Mouse (Mus musculus) embryonic facial prominence, embryonic 12.5 days (tissue): ENCODE results near the gene Smim1. TPM values are rescaled to one million over a fixed set of nuclear protein-coding genes. Genes with fewer than 3 reads are reported as not detected.
A peak's percentile ranks its signal among the peaks of the same experiment; 100 is the strongest.

Experiments
- ATAC-seq: fragments of 200-750 bp; cut with Nextera tagmentation; 2 replicates; pipeline ENCODE4 v1.8.0; 2017; ENCODE audit not compliant: insufficient number of reproducible peaks, insufficient read depth, low FRiP score, low TSS enrichment
- H3K27ac ChIP-seq: fragments of 300-500 bp; sonication (generic); 2 replicates; pipeline ENCODE4 v1.5.1; 2016; ENCODE audit warnings: mild to moderate bottlenecking
- H3K27me3 ChIP-seq: fragments of 300-500 bp; sonication (generic); 2 replicates; pipeline ENCODE4 v1.6.1; 2016; ENCODE audit warnings: mild to moderate bottlenecking, moderate library complexity
- H3K36me3 ChIP-seq: fragments of 300-500 bp; sonication (generic); 2 replicates; pipeline ENCODE4 v1.6.1; 2016; ENCODE audit warnings: mild to moderate bottlenecking
- H3K4me1 ChIP-seq: fragments of 300-500 bp; sonication (generic); 2 replicates; pipeline ENCODE4 v1.6.1; 2016
- H3K4me2 ChIP-seq: fragments of 300-500 bp; sonication (generic); replicated peaks from 2 replicates; pipeline ENCODE4 v1.6.1; 2016; ENCODE audit warnings: mild to moderate bottlenecking, moderate library complexity
- H3K4me3 ChIP-seq: fragments of 300-500 bp; sonication (generic); 2 replicates; pipeline ENCODE4 v1.5.1; 2016; ENCODE audit warnings: mild to moderate bottlenecking
- H3K9ac ChIP-seq: fragments of 300-500 bp; sonication (generic); 2 replicates; pipeline ENCODE4 v1.6.1; 2016; ENCODE audit warnings: mild to moderate bottlenecking, moderate library complexity
- H3K9me3 ChIP-seq: fragments of 300-500 bp; sonication (generic); 2 replicates; pipeline ENCODE4 v1.6.1; 2016; ENCODE audit warnings: mild to moderate bottlenecking, moderate library complexity
- WGBS: fragments of 180-500 bp; shearing (Covaris S2); methylation state at CpG from one replicate; pipeline ENCODE4 v1.1.7; 2016; 5-methylcytosine and 5-hydroxymethylcytosine counted together
- polyA plus RNA-seq: library from polyadenylated mRNA; unstranded; fragments of >200 nt; fragmentation: Nextera tagmentation; extraction: Ambion mirVana; gene quantifications from 2 replicates; pipeline ENCODE4 v1.2.1, GENCODE M21; 2016

The Smim1 gene
- polyA plus RNA-seq, 1 experiment from 2014 or later, result 10.1 TPM

- Histone ChIP-seq H3K27me3 (no peaks in the 10 kb centered on the region), H3K4me2 (peak overlapping the region; percentile 94), H3K36me3 (peaks cover 32% of the 10 kb centered on the region), H3K9ac (peak overlapping the region; percentile 89), H3K9me3 (no peaks in the 10 kb centered on the region), H3K4me1 (peaks cover 14% of the 10 kb centered on the region), H3K4me3 (peak overlapping the region; percentile 95), H3K27ac (peak overlapping the region; percentile 60)
- ATAC-seq, result no peak; the same call in 1 of the 2 replicates
- under 1% methylated on average over 33 of the region's 33 CpGs for WGBS
Observed at GRCm38 (mm10) chr4:153975292-153975662, 50.8 kb downstream of the Smim1 start.

DNA sequence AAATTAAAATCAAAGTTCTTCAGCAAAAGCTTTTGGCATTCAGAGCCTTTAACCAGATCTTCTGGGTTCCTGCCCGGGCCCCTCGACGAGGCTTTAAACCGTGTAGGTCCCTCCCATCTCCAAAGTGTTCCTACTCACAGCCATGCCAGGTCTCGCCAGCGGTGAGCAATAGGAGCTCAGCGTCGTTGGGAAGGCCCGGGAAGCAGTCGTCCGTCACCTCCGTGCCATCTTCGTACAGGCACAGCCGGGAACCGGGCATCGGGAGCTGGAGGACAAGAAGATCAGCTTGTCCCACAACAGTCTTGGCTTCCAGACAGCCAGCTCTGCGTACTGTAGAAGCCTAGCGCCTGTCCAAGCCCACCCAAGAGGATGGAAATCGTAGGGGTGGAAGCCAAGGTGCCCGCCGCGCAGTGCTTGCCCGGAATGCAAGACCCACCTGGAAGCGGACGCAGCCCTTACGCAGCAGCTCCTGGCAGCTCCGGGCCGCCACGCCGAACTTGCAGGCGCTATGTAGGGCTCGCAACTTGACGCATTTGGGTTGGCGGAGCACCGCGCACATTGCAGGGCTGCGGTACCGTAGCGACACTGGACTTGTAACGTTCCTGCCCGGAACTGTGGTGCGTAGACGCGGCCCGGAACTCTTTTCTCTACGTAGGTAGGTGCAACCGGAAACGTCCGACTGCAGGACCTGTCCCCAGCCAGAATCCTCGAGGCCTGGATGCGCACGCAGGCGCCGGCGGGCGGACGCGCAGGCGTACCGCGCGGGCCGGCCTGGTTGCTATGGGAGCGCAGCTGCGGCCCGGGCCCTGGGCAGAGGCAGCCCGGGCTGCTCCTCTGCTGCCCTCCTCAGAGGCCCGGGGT, 51.4 kb downstream of the Smim1 start, which contains the start of the genes Dffb and Cep104:
Gene Dffb, minus strand, starts transcription at position 696 of the 861 bp plus-strand sequence.
Gene Cep104, plus strand, starts transcription at position 764 of the 861 bp plus-strand sequence.
- peak within 1 kb of the TSS; percentile 60 for H3K27ac ChIP-seq
- 2% methylated on average over 68 of the region's 68 CpGs for WGBS

More for the DNA sequence above, 51.4 kb downstream of the Smim1 start, which contains the start of the genes Dffb and Cep104:
- H3K9ac ChIP-seq, result peak within 1 kb of the TSS; percentile 89
- H3K4me1 ChIP-seq, result peaks cover 14% of the 10 kb centered on the region
- H3K9me3 ChIP-seq, result no peaks in the 10 kb centered on the region
- no peaks in the 10 kb centered on the region for H3K27me3 ChIP-seq
- peak within 1 kb of the TSS; percentile 95 for H3K4me3 ChIP-seq
- ATAC-seq, result peak; percentile 95
- peak within 1 kb of the TSS; percentile 94 for H3K4me2 ChIP-seq
- peaks cover 32% of the 10 kb centered on the region for H3K36me3 ChIP-seq

Other genes with a start within 250 kb of the Smim1 start
- 79.5 and 82.0 TPM in 2 replicates for gene A430005L14Rik, start 69.0 kb downstream of the Smim1 start, polyA plus RNA-seq
- 14.8 and 15.5 TPM in 2 replicates for gene Dffb, start 51.1 kb downstream of the Smim1 start, polyA plus RNA-seq
- 19.2 and 19.8 TPM in 2 replicates for gene Cep104, start 51.0 kb downstream of the Smim1 start, polyA plus RNA-seq
- gene Lrrc47, start 14.5 kb downstream of the Smim1 start, polyA plus RNA-seq, result 36.0 and 36.8 TPM in 2 replicates
- gene Ccdc27, start 16.4 kb upstream of the Smim1 start, polyA plus RNA-seq, result not detected in 2 replicates
- gene Trp73, start 114.0 kb upstream of the Smim1 start, polyA plus RNA-seq, result 1.5 and 2.3 TPM in 2 replicates
- gene Wrap73, start 116.1 kb upstream of the Smim1 start, polyA plus RNA-seq, result 49.8 TPM in 2 replicates
- 144 and 146 TPM in 2 replicates for gene Tprgl, start 134.4 kb upstream of the Smim1 start, polyA plus RNA-seq
- 60.5 and 63.2 TPM in 2 replicates for gene Megf6, start 144.5 kb upstream of the Smim1 start, polyA plus RNA-seq